Mouse (Mus musculus): ENCODE data around the gene Olfr638. TPM values are rescaled to one million over a fixed set of nuclear protein-coding genes. Genes with fewer than 3 reads are reported as not detected.
"Not testable (repeated sequence)": the region's sequence is repeated elsewhere in the genome, so short reads cannot be mapped to it uniquely, and the experiment has no call there.

The Olfr638 gene
- polyA plus RNA-seq (2012; rRNA removed) = not detected in 2 replicates

DNA sequence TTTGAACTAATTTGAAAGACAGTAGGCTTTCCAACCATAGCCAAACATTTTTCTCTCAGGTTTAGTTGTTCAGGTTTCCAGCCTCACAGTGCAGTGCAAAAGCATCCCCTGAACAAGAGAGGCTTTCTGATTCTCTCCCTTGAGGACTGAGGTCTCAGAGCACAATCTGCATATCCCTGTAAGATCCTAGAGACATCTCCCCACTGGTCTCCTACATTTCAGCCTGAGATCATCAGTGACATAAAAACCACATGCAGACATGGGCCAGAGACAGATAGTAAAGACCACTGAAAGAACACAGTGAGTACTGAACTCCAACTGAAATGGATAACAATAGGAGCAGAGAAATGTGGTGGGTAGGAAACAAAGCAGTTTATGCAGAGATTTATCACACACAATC is at the start of gene Olfr638:
Gene Olfr638 (plus strand): TSS at position 301 of the 400 bp plus-strand sequence.
- Histone ChIP-seq H3K27ac (ENCODE audit: insufficient read depth, low read depth, low read length) (no peak within 1 kb of the TSS), H3K36me3 (ENCODE audit: control insufficient read depth, insufficient read depth, low read length) (no peaks in the 10 kb centered on the region), H3K27me3 (replicated peaks; ENCODE audit: control insufficient read depth, insufficient read depth, low read length) (no peaks in the 10 kb centered on the region), H3K4me3 (ENCODE audit: insufficient read depth, low read depth, low read length) (no peak within 1 kb of the TSS), H3K4me1 (ENCODE audit: control insufficient read depth, insufficient read depth, low read length) (no peaks in the 10 kb centered on the region)
- DNase-seq = no peak
- TF ChIP-seq POLR2A (IDR thresholded peaks at IDR 0.05; ENCODE audit: low read depth, low read length) (no peak), CTCF (conservative IDR thresholded peaks at IDR 0.05; ENCODE audit: insufficient read depth, insufficient read length, low read depth, low read length) (no peak)

DNA sequence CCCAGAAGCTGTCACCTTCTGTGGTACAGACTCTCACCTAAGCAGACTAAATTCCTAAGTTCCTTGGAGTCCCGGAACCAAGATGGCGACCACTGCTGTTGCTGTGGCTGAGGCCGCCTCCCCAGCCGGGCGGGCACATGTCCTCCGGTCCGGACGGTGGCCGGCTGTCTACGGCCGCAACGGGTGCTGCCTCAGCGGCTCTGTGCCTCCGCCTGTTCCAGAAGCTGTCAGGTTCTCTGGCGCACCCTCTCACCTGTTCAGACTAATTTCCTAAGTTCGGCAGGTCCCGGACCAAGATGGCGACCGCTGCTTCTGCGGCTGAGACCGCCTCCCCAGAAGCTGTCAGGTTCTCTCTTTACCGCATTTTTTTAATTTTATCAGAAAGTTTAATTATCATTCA is 31.7 kb upstream of the Olfr638 start:
- H3K4me1 ChIP-seq (ENCODE audit: control insufficient read depth, insufficient read depth, low read length); DNase-seq; H3K36me3 ChIP-seq (ENCODE audit: control insufficient read depth, insufficient read depth, low read length); H3K27me3 ChIP-seq (replicated peaks; ENCODE audit: control insufficient read depth, insufficient read depth, low read length); H3K4me3 ChIP-seq (ENCODE audit: insufficient read depth, low read depth, low read length); H3K27ac ChIP-seq (ENCODE audit: insufficient read depth, low read depth, low read length): not testable (repeated sequence)
- 90% methylated on average over 22 of the region's 22 CpGs for WGBS

- TF ChIP-seq POLR2A (IDR thresholded peaks at IDR 0.05; ENCODE audit: low read depth, low read length) (no peak), CTCF (conservative IDR thresholded peaks at IDR 0.05; ENCODE audit: insufficient read depth, insufficient read length, low read depth, low read length) (no peak)
- WGBS = 73% methylated on average over 1 of the region's 1 CpGs
- no peak for DNase-seq
Measured at GRCm38 (mm10) chr7:103970852-103971251, 27.7 kb upstream of the Olfr638 start, which contains the start of gene Olfr635. Gene Olfr635 (plus strand): TSS chr7:103971152.

DNA sequence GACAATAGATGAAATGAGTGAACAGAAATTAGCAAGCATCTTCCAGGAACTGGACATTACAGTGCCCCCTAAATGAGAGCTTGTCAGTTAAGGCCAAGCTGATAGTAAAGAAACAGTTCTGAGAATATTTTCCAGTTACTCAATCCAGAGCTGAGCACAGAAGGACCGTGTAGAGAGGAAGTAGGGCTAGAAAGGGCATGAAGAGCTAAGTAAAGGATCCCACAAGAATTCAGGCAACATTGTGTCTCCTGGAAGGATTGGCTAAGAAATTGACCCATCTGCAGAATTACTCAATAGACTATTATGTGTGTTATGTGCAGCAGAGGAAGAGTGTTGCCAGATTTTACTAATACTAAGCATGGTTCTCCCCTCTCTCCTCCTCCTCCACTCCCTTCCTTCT is 26.8 kb upstream of the Olfr638 start:
- 40% methylated on average over 1 of the region's 1 CpGs for WGBS
- TF ChIP-seq POLR2A (IDR thresholded peaks at IDR 0.05; ENCODE audit: low read depth, low read length) (no peak), CTCF (conservative IDR thresholded peaks at IDR 0.05; ENCODE audit: insufficient read depth, insufficient read length, low read depth, low read length) (no peak)

More at GRCm38 (mm10) chr7:103970852-103971251, 27.7 kb upstream of the Olfr638 start, which contains the start of gene Olfr635:
- no peak within 1 kb of the TSS for H3K27ac ChIP-seq (ENCODE audit: insufficient read depth, low read depth, low read length)
- H3K4me1 ChIP-seq (ENCODE audit: control insufficient read depth, insufficient read depth, low read length) = no peaks in the 10 kb centered on the region
- no peak within 1 kb of the TSS for H3K4me3 ChIP-seq (ENCODE audit: insufficient read depth, low read depth, low read length)
- no peaks in the 10 kb centered on the region for H3K36me3 ChIP-seq (ENCODE audit: control insufficient read depth, insufficient read depth, low read length)
- H3K27me3 ChIP-seq (replicated peaks; ENCODE audit: control insufficient read depth, insufficient read depth, low read length) = no peaks in the 10 kb centered on the region

DNA sequence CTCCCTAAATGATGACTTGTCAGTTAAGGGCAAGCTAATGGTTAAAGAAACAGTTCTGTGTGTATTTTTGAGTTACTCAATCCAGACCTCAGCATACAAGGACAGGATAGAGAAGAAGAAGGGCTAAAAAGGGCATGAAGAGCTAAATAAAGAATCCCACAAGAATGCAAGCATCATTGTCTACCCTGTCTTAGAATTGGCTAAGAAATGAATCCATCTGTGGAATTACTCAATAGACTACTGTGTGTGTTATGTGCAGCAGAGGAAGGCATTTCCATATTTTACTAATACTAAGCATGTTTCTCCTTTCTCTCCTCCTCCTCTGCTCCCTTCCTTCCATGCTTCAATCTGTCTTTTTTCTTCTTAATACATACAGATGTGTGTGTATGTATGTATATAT is 578 bp downstream of the Olfr638 start:
- no peaks in the 10 kb centered on the region for H3K27me3 ChIP-seq (replicated peaks; ENCODE audit: control insufficient read depth, insufficient read depth, low read length)
- no peak overlapping the region for H3K4me3 ChIP-seq (ENCODE audit: insufficient read depth, low read depth, low read length)
- H3K4me1 ChIP-seq (ENCODE audit: control insufficient read depth, insufficient read depth, low read length) = no peaks in the 10 kb centered on the region
- no peak for DNase-seq
- H3K36me3 ChIP-seq (ENCODE audit: control insufficient read depth, insufficient read depth, low read length) = no peaks in the 10 kb centered on the region
- H3K27ac ChIP-seq (ENCODE audit: insufficient read depth, low read depth, low read length) = no peak overlapping the region
- TF ChIP-seq POLR2A (IDR thresholded peaks at IDR 0.05; ENCODE audit: low read depth, low read length) = no peak
- TF ChIP-seq CTCF (conservative IDR thresholded peaks at IDR 0.05; ENCODE audit: insufficient read depth, insufficient read length, low read depth, low read length) = no peak

More for the DNA sequence above, 26.8 kb upstream of the Olfr638 start:
- Histone ChIP-seq H3K27ac (ENCODE audit: insufficient read depth, low read depth, low read length) (no peak overlapping the region), H3K27me3 (replicated peaks; ENCODE audit: control insufficient read depth, insufficient read depth, low read length) (no peaks in the 10 kb centered on the region), H3K4me1 (ENCODE audit: control insufficient read depth, insufficient read depth, low read length) (no peaks in the 10 kb centered on the region), H3K4me3 (ENCODE audit: insufficient read depth, low read depth, low read length) (no peak overlapping the region), H3K36me3 (ENCODE audit: control insufficient read depth, insufficient read depth, low read length) (no peaks in the 10 kb centered on the region)
- DNase-seq = no peak

DNA sequence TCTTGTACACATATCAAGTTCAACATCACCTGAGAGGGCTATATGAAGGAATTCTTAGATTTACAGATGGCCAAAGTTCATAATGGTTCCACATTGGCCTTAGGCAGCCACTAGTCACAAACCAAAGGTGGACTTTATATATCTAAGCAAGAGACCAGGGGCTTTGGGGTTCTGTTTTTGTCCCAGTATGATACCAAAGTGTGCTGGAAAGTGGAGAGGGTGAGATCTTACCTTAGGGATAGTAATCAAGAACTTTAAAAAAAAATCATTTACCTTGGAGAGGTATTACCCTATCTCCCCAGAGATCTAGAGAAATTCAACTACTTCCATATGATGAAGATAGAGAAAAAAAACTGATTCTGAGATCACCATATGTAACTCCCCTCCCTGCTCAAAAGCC is 18.7 kb downstream of the Olfr638 start, which contains the start of gene Olfr639:
Gene Olfr639 (minus strand): TSS at position 101 of the 400 bp plus-strand sequence.
- H3K4me1 ChIP-seq (ENCODE audit: control insufficient read depth, insufficient read depth, low read length) = no peaks in the 10 kb centered on the region
- no peaks in the 10 kb centered on the region for H3K27me3 ChIP-seq (replicated peaks; ENCODE audit: control insufficient read depth, insufficient read depth, low read length)
- TF ChIP-seq POLR2A (IDR thresholded peaks at IDR 0.05; ENCODE audit: low read depth, low read length) (no peak), CTCF (conservative IDR thresholded peaks at IDR 0.05; ENCODE audit: insufficient read depth, insufficient read length, low read depth, low read length) (no peak)
- H3K27ac ChIP-seq (ENCODE audit: insufficient read depth, low read depth, low read length) = no peak within 1 kb of the TSS
- no peak within 1 kb of the TSS for H3K4me3 ChIP-seq (ENCODE audit: insufficient read depth, low read depth, low read length)
- no peak for DNase-seq
- H3K36me3 ChIP-seq (ENCODE audit: control insufficient read depth, insufficient read depth, low read length) = no peaks in the 10 kb centered on the region

DNA sequence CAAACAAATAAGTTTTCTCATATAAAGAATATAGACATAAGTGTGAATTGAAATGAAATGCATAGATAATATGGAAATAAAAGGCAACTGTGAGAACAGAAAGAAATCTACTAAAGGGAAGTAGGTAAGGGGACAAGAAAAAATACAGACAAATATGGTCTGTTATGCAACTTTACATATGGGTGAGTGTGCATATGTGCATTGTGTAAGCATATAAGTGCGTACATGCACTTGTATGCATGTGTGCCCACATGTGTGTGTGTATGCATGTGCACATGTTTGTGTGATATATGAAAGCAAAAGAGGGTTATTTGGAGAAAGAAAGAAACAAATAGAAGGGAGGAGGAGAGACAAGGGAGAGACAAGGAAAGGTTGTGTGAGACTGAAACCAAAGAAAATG is 20.4 kb downstream of the Olfr638 start:
- Histone ChIP-seq H3K27ac (ENCODE audit: insufficient read depth, low read depth, low read length) (no peak overlapping the region), H3K4me3 (ENCODE audit: insufficient read depth, low read depth, low read length) (no peak overlapping the region), H3K27me3 (replicated peaks; ENCODE audit: control insufficient read depth, insufficient read depth, low read length) (no peaks in the 10 kb centered on the region), H3K4me1 (ENCODE audit: control insufficient read depth, insufficient read depth, low read length) (no peaks in the 10 kb centered on the region), H3K36me3 (ENCODE audit: control insufficient read depth, insufficient read depth, low read length) (no peaks in the 10 kb centered on the region)
- TF ChIP-seq CTCF (conservative IDR thresholded peaks at IDR 0.05; ENCODE audit: insufficient read depth, insufficient read length, low read depth, low read length) (no peak), POLR2A (IDR thresholded peaks at IDR 0.05; ENCODE audit: low read depth, low read length) (no peak)
- DNase-seq = no peak
- 83% methylated on average over 1 of the region's 1 CpGs for WGBS

DNA sequence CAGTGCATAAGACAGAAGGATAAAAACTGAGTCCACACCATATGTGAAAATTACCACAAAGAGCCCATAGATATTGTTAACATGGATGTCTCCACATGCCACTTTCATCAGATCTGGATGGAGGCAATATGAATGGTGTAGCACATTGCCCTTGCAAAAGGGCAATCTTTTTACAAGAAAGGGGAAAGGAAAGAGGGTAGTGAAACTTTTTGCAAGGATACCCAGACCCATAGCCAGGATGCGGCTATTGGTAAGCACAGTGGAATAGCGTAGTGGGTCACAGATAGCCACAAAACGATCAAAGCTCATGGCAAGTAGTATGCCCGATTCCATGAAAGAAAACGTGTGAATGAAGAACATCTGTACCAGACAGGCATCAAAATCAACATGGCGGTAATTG is 23.1 kb downstream of the Olfr638 start:
- Histone ChIP-seq H3K27ac (ENCODE audit: insufficient read depth, low read depth, low read length) (no peak overlapping the region), H3K4me1 (ENCODE audit: control insufficient read depth, insufficient read depth, low read length) (no peaks in the 10 kb centered on the region), H3K36me3 (ENCODE audit: control insufficient read depth, insufficient read depth, low read length) (no peaks in the 10 kb centered on the region), H3K27me3 (replicated peaks; ENCODE audit: control insufficient read depth, insufficient read depth, low read length) (no peaks in the 10 kb centered on the region), H3K4me3 (ENCODE audit: insufficient read depth, low read depth, low read length) (no peak overlapping the region)
- 86% methylated on average over 6 of the region's 6 CpGs for WGBS
- DNase-seq = no peak
- TF ChIP-seq POLR2A (IDR thresholded peaks at IDR 0.05; ENCODE audit: low read depth, low read length) = no peak
- TF ChIP-seq CTCF (conservative IDR thresholded peaks at IDR 0.05; ENCODE audit: insufficient read depth, insufficient read length, low read depth, low read length) = no peak

Measured in kidney, adult 2 months (tissue).